Mouse (Mus musculus): ENCODE measurements around the gene Nr4a1. TPM values are rescaled to one million over a fixed set of nuclear protein-coding genes. Genes with fewer than 3 reads are reported as not detected.

Gene Nr4a1
- polyA plus RNA-seq, 1 experiment from 2014 or later = 7.5 TPM

DNA sequence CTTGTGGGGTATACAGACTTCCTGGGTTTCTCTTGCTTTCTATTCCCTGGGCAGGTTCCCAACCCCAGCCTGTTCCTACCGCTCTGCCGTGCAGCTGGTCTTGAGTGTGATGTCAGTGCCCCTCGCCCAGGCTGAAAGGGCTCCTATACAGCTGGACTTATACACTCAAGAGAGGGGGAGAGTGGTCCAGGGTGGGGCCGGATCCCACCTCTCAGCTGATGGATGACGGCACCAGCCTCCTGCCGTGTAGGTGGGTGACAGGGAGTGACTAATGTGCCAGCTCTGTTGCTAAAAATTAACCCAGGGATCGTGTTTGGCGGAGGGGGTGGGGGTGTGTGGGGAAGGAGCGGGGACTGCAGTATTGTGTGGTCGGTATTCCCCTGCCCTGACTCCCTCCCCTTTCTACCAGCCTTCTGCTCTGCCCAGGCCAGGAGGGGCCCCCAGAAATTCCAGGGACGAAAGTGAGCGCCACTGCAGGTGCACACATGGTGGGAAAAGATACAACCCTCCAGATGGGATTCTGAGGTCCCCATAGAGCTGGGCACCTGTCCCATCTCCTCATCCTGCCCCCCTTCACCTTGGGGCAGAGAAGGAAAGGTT is 18.2 kb upstream of the Nr4a1 start:
- no peak for ATAC-seq (replicated peaks; ENCODE audit: insufficient number of reproducible peaks, low FRiP score, low TSS enrichment)
- no peak overlapping the region for H3K27ac ChIP-seq (ENCODE audit: low read depth, low read length)
- H3K9ac ChIP-seq (ENCODE audit: low read depth, low read length) = peak overlapping the region; percentile 43; the same call in 1 of the 2 replicates
- WGBS (ENCODE audit: insufficient replicate concordance) = 35% methylated on average over 12 of the region's 12 CpGs
- H3K36me3 ChIP-seq (ENCODE audit: control insufficient read depth, insufficient read depth, low read length) = peaks cover 5% of the 10 kb centered on the region
- H3K4me3 ChIP-seq (ENCODE audit: low read depth, low read length) = no peak overlapping the region
- H3K9me3 ChIP-seq (replicated peaks; ENCODE audit: control insufficient read depth, low read length) = no peaks in the 10 kb centered on the region
- peaks cover 12% of the 10 kb centered on the region for H3K4me1 ChIP-seq (ENCODE audit: control insufficient read depth, insufficient read depth, low read length)
- H3K4me2 ChIP-seq = peak overlapping the region; percentile 19; the same call in 1 of the 2 replicates
- peaks cover 9% of the 10 kb centered on the region; the same call in 1 of the 2 replicates for H3K27me3 ChIP-seq (ENCODE audit: control insufficient read depth, insufficient read depth, low read length)

DNA sequence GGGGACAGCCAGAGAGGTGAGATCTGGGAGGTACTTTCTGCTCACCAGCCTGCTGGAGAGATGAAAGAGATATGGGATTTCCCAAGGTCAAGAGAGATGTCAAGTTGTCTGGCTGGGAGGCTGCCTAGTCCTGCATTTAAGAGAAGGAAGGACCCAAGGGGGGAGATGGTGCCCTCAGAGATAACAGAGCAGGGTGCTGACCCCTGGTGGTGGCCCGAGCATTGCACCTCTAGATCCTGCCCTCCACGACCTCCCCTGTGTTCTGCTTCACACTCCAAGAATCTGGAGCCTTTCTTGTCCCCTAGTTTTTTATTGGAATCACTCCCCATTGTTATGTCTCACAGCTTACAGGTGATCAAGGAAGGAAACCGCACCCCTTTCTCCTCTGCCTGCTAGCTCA is 17.2 kb upstream of the Nr4a1 start:
- Histone ChIP-seq H3K27me3 (ENCODE audit: control insufficient read depth, insufficient read depth, low read length) (peaks cover 7% of the 10 kb centered on the region; the same call in 1 of the 2 replicates), H3K9ac (ENCODE audit: low read depth, low read length) (no peak overlapping the region), H3K4me3 (ENCODE audit: low read depth, low read length) (no peak overlapping the region), H3K4me2 (no peak overlapping the region), H3K4me1 (ENCODE audit: control insufficient read depth, insufficient read depth, low read length) (peaks cover 19% of the 10 kb centered on the region), H3K9me3 (replicated peaks; ENCODE audit: control insufficient read depth, low read length) (no peaks in the 10 kb centered on the region), H3K27ac (ENCODE audit: low read depth, low read length) (no peak overlapping the region), H3K36me3 (ENCODE audit: control insufficient read depth, insufficient read depth, low read length) (no peaks in the 10 kb centered on the region)
- 3% methylated on average over 3 of the region's 3 CpGs for WGBS (ENCODE audit: insufficient replicate concordance)
- ATAC-seq (replicated peaks; ENCODE audit: insufficient number of reproducible peaks, low FRiP score, low TSS enrichment) = no peak

DNA sequence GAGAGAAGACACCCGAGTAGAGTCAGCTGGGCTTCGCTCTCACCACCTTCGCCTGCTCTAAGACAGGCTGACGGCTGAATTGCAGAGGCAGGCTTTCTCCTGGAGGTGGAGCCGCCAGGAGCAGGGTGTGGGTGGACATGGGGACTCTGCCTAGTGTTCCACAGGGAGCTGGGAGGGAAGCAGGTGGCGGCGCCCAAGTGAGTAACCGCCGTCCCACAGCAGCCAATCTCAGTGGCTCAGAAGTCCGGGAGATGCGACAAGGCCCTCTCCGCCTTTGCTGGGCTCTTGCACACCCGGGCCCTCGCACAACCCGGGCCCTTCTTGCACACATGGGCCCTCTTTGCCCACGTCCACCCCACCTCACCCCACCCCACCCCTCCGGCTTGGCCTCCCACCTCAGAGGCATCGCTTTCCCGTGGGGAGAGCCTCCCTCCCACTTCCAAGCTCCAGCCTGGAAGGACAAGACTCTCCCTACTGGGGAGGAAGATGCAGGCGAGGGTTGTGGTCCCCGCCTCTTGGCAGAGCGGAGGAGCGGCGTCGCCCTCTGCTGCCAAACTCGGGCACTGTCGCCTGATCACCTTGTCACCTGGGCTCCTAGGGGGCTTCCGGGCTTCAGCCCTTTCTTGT is 15.1 kb upstream of the Nr4a1 start:
- peak overlapping the region; percentile 72 for H3K4me2 ChIP-seq
- peak overlapping the region; percentile 33 for H3K4me3 ChIP-seq (ENCODE audit: low read depth, low read length)
- H3K9me3 ChIP-seq (replicated peaks; ENCODE audit: control insufficient read depth, low read length) = no peaks in the 10 kb centered on the region
- no peak overlapping the region for H3K27ac ChIP-seq (ENCODE audit: low read depth, low read length)
- no peak; the same call in 1 of the 2 replicates for ATAC-seq (replicated peaks; ENCODE audit: insufficient number of reproducible peaks, low FRiP score, low TSS enrichment)
- peaks cover 24% of the 10 kb centered on the region for H3K4me1 ChIP-seq (ENCODE audit: control insufficient read depth, insufficient read depth, low read length)
- peak overlapping the region; percentile 61; the same call in 1 of the 2 replicates for H3K9ac ChIP-seq (ENCODE audit: low read depth, low read length)
- 3% methylated on average over 28 of the region's 28 CpGs for WGBS (ENCODE audit: insufficient replicate concordance)
- 0 out of 2 replicates have a peak, but pooled peaks cover 4% of the 10 kb centered on the region for H3K27me3 ChIP-seq (ENCODE audit: control insufficient read depth, insufficient read depth, low read length)
- H3K36me3 ChIP-seq (ENCODE audit: control insufficient read depth, insufficient read depth, low read length) = no peaks in the 10 kb centered on the region

DNA sequence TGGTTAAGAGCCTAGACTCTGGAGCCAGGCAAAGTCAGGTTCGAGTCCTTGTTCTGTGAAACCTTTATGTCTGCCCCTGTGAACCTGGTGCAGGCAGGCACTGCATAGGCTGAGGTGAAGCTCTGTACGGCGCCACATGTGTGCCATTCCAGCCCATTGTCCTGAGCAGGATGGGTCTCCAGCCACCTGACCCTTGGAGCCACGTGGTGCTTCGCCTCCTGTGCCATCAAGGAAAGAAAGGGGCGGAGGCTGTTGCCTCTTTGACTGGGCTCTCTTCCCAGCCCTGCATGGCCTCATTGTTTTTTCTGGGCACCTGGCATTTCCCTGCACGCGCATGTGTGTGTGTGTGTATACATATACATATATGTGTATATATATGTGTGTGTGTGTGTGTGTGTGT is 14.2 kb upstream of the Nr4a1 start:
- Histone ChIP-seq H3K36me3 (ENCODE audit: control insufficient read depth, insufficient read depth, low read length) (no peaks in the 10 kb centered on the region), H3K4me2 (no peak overlapping the region), H3K4me1 (ENCODE audit: control insufficient read depth, insufficient read depth, low read length) (peaks cover 24% of the 10 kb centered on the region), H3K4me3 (ENCODE audit: low read depth, low read length) (no peak overlapping the region), H3K27me3 (ENCODE audit: control insufficient read depth, insufficient read depth, low read length) (0 out of 2 replicates have a peak, but pooled peaks cover 4% of the 10 kb centered on the region), H3K9me3 (replicated peaks; ENCODE audit: control insufficient read depth, low read length) (no peaks in the 10 kb centered on the region), H3K9ac (ENCODE audit: low read depth, low read length) (no peak overlapping the region), H3K27ac (ENCODE audit: low read depth, low read length) (no peak overlapping the region)
- 67% methylated on average over 8 of the region's 8 CpGs for WGBS (ENCODE audit: insufficient replicate concordance)
- no peak for ATAC-seq (replicated peaks; ENCODE audit: insufficient number of reproducible peaks, low FRiP score, low TSS enrichment)

DNA sequence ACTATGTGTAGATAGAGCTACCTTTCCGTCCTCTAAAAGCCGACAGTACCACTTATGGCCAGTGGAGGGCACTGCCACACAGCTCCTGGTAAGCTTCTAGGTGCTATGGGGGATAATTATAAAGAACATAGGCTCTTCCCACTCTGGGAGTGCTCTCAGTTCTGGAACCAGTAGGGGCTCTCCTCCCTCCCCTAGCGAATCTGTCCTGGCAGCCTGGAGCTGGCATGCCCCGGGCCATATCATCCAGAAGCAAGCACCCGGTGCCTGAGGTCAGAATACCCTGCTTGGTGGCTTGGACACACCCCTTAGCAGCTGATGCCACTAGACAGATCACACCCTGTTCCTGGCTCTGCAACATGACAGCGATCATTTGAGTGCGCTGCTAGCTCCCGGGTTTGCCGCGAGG is 13.3 kb upstream of the Nr4a1 start:
- H3K9ac ChIP-seq (ENCODE audit: low read depth, low read length) = peak overlapping the region; percentile 70
- H3K4me2 ChIP-seq = peak overlapping the region; percentile 61
- peak; percentile 39; the same call in 1 of the 2 replicates for ATAC-seq (replicated peaks; ENCODE audit: insufficient number of reproducible peaks, low FRiP score, low TSS enrichment)
- H3K4me3 ChIP-seq (ENCODE audit: low read depth, low read length) = peak overlapping the region; percentile 33
- no peaks in the 10 kb centered on the region for H3K36me3 ChIP-seq (ENCODE audit: control insufficient read depth, insufficient read depth, low read length)
- peak overlapping the region; percentile 97 for H3K27ac ChIP-seq (ENCODE audit: low read depth, low read length)
- 4% methylated on average over 10 of the region's 10 CpGs for WGBS (ENCODE audit: insufficient replicate concordance)
- 0 out of 2 replicates have a peak, but pooled peaks cover 4% of the 10 kb centered on the region for H3K27me3 ChIP-seq (ENCODE audit: control insufficient read depth, insufficient read depth, low read length)
- no peaks in the 10 kb centered on the region for H3K9me3 ChIP-seq (replicated peaks; ENCODE audit: control insufficient read depth, low read length)
- peaks cover 23% of the 10 kb centered on the region for H3K4me1 ChIP-seq (ENCODE audit: control insufficient read depth, insufficient read depth, low read length)

DNA sequence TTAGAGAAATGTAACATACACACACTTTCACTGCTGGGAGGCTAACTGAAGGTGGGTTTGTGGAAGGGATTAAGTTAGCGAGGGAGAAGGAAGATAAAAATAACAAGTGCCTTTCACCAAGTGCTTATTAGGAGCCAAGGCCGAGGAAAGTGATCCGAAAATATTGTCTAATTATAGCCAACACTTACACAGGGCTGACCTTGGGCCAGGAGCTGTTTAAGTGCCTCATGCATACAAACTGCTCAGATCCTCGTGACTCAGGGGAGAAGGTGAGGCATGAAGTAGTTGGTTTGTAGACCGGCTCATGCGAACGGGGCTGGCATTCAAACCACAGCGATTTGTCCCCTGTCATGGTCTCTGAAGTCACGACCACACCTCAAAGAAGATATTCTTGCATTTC is 12.8 kb upstream of the Nr4a1 start:
- Histone ChIP-seq H3K27ac (ENCODE audit: low read depth, low read length) (peak overlapping the region; percentile 97), H3K27me3 (ENCODE audit: control insufficient read depth, insufficient read depth, low read length) (0 out of 2 replicates have a peak, but pooled peaks cover 4% of the 10 kb centered on the region), H3K4me1 (ENCODE audit: control insufficient read depth, insufficient read depth, low read length) (peaks cover 20% of the 10 kb centered on the region), H3K36me3 (ENCODE audit: control insufficient read depth, insufficient read depth, low read length) (no peaks in the 10 kb centered on the region), H3K4me3 (ENCODE audit: low read depth, low read length) (peak overlapping the region; percentile 33), H3K9ac (ENCODE audit: low read depth, low read length) (peak overlapping the region; percentile 70), H3K4me2 (peak overlapping the region; percentile 61), H3K9me3 (replicated peaks; ENCODE audit: control insufficient read depth, low read length) (no peaks in the 10 kb centered on the region)
- WGBS (ENCODE audit: insufficient replicate concordance) = 33% methylated on average over 9 of the region's 9 CpGs
- ATAC-seq (replicated peaks; ENCODE audit: insufficient number of reproducible peaks, low FRiP score, low TSS enrichment) = no peak

DNA sequence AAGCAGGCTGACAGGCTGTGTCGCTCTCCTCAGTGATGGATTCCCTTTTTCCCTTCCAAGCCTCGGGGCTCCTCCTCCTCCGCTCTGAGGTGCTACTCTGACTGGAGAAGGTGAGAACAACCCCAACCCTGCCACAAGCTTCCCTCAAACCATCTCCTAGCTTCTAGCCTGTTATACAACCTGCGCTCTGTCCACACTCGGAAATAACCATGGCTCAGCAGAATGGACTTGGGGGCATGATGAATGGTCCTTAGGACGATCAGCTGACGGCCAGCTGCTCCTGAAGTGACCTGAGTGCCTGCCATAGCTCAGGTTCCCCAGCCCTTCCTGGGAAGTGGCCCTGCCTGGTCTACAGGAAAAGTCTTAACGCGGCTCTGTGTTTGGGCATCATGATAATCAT is 12.2 kb upstream of the Nr4a1 start:
- ATAC-seq (replicated peaks; ENCODE audit: insufficient number of reproducible peaks, low FRiP score, low TSS enrichment) = no peak
- H3K4me2 ChIP-seq = peak overlapping the region; percentile 61
- peaks cover 21% of the 10 kb centered on the region for H3K4me1 ChIP-seq (ENCODE audit: control insufficient read depth, insufficient read depth, low read length)
- 55% methylated on average over 9 of the region's 9 CpGs for WGBS (ENCODE audit: insufficient replicate concordance)
- no peak overlapping the region for H3K4me3 ChIP-seq (ENCODE audit: low read depth, low read length)
- 0 out of 2 replicates have a peak, but pooled peaks cover 4% of the 10 kb centered on the region for H3K27me3 ChIP-seq (ENCODE audit: control insufficient read depth, insufficient read depth, low read length)
- peak overlapping the region; percentile 70 for H3K9ac ChIP-seq (ENCODE audit: low read depth, low read length)
- peak overlapping the region; percentile 97 for H3K27ac ChIP-seq (ENCODE audit: low read depth, low read length)
- H3K36me3 ChIP-seq (ENCODE audit: control insufficient read depth, insufficient read depth, low read length) = no peaks in the 10 kb centered on the region
- H3K9me3 ChIP-seq (replicated peaks; ENCODE audit: control insufficient read depth, low read length) = no peaks in the 10 kb centered on the region

DNA sequence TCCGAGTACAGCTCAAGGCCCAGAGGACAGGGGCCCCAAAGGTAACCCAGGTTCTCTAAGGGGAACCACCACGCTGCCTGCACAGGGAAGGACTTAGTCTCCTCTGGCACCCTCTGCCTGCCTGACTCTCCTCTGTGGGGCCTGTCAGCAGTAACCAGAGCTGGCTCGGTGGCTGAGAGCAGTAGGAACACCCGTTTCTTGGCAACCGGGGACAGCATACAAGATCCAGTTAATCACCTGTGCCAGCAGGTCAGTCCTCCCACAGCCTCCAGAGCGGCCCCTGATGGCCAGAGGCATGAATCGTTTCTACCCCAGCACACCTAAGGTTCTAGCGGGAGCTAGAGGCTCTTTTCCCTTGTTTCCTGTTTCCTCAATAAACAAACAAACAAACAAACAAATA is 11.4 kb upstream of the Nr4a1 start:
- Histone ChIP-seq H3K4me1 (ENCODE audit: control insufficient read depth, insufficient read depth, low read length) (peaks cover 27% of the 10 kb centered on the region), H3K36me3 (ENCODE audit: control insufficient read depth, insufficient read depth, low read length) (no peaks in the 10 kb centered on the region), H3K27me3 (ENCODE audit: control insufficient read depth, insufficient read depth, low read length) (0 out of 2 replicates have a peak, but pooled peaks cover 4% of the 10 kb centered on the region), H3K27ac (ENCODE audit: low read depth, low read length) (peak overlapping the region; percentile 97; the same call in 1 of the 2 replicates), H3K9me3 (replicated peaks; ENCODE audit: control insufficient read depth, low read length) (no peaks in the 10 kb centered on the region), H3K9ac (ENCODE audit: low read depth, low read length) (no peak overlapping the region), H3K4me2 (no peak overlapping the region), H3K4me3 (ENCODE audit: low read depth, low read length) (no peak overlapping the region)
- no peak for ATAC-seq (replicated peaks; ENCODE audit: insufficient number of reproducible peaks, low FRiP score, low TSS enrichment)
- 28% methylated on average over 8 of the region's 8 CpGs for WGBS (ENCODE audit: insufficient replicate concordance)
